Mouse (Mus musculus): ENCODE data around the gene Notch3.

GRCm38 (mm10) chr17:32202972-32203371 lies 36.3 kb upstream of the Notch3 start:
- no peak for TF ChIP-seq CTCF (IDR thresholded peaks at IDR 0.05; ENCODE audit: low read depth)
- no peak for TF ChIP-seq EP300 (IDR thresholded peaks at IDR 0.05; ENCODE audit: low read depth)
